In the genomic region with DNA sequence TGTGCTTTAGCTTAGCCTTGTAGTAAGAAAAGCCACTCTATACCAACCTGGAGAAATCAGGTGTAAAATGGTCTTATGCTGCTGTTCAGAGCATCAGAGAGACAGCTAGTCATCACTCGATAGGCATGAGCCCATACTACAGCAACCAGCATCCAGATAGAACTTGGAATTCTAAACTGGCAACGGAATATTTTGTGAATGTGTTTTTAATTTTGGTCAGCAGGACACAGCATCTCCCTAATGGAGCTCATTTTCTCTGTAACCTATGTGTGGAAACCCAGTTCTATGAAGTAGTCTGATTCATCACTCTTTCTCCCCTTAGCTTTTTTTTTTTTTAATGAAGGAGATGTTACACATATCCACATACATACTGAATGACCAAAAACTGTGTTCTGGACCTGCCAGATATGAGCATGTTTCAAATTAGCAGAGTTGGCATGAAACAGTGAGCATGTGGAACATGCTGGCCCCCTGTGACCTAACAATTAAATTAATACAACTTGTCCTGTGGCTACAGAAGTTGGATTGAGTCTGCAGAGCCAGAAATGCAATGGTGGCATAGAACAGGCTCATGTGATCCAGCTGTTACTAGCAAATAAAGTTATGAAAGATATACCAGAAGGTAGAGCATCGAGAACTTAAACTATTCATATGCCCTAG, we compare ENCODE assay signal across 32 mouse cellular contexts.
DNase-seq lines count a peak whose midpoint lies in the region; ATAC-seq and TF ChIP-seq lines count a peak whose summit lies in the region.
"Had no signal": no experiment of that assay in that cellular context is flagged by ENCODE, and none has a peak within 500 bp of the region (broad histone marks: within the 10 kb centered on the region; RNA-seq: fewer than 3 reads in every experiment).

No protein-coding gene starts in this region.

- no peak overlapping the region for H3K4me3 ChIP-seq in gastrocnemius, adult 2 months
- H3K4me3 ChIP-seq in embryonic facial prominence, embryonic 14.5 days (ENCODE audit: low read depth, low read length), result no peak overlapping the region
- H3K4me3 ChIP-seq: embryonic facial prominence, embryonic 12.5 days; forebrain, embryonic 10.5 days; forebrain, embryonic 13.5 days; heart, embryonic 10.5 days; heart, embryonic 13.5 days had no signal

- no peaks in the 10 kb centered on the region; the same call in 1 of the 2 replicates for H3K4me1 ChIP-seq in embryonic facial prominence, embryonic 14.5 days (ENCODE audit: control insufficient read depth, insufficient read depth, low read length)
- H3K4me1 ChIP-seq: embryonic facial prominence, embryonic 12.5 days; forebrain, embryonic 13.5 days; heart, embryonic 10.5 days; heart, embryonic 13.5 days had no signal

- peak overlapping the region; percentile 38 for H3K27ac ChIP-seq in gastrocnemius, adult 2 months
- no peak overlapping the region for H3K27ac ChIP-seq in embryonic facial prominence, embryonic 14.5 days (replicated peaks; ENCODE audit: low read depth, low read length)
- H3K27ac ChIP-seq: embryonic facial prominence, embryonic 12.5 days; forebrain, embryonic 10.5 days; forebrain, embryonic 13.5 days; heart, embryonic 10.5 days; heart, embryonic 13.5 days; hindbrain, embryonic 14.5 days; hindbrain, postnatal 0 days had no signal

- WGBS in embryonic facial prominence, embryonic 14.5 days, result 58% methylated on average over 3 of the region's 3 CpGs

- peak; percentile 59 to 63 for DNase-seq in cerebellum, postnatal 10 days
- no peak for DNase-seq in cerebellum, postnatal 36 days
- no peak for DNase-seq in gastrocnemius, adult 2 months
- no peak for DNase-seq in gastrocnemius, postnatal 14 days
- peak; percentile 75 for DNase-seq in 3T3-L1 (ENCODE audit: low read depth, low spot score)
- peak; percentile 41 for DNase-seq in embryonic facial prominence, embryonic 14.5 days (ENCODE audit: low spot score)
- DNase-seq in B cell, adult 2 months, result no peak
- DNase-seq: adrenal gland, postnatal 10 days; adrenal gland, postnatal 36 days; cerebellum, adult 11 months; cerebellum, adult 2 months; cerebellum, postnatal 25 days; embryo, embryonic 11 days; gastrocnemius, postnatal 10 days; heart, adult 18-20 months; heart, postnatal 14 days; heart, postnatal 4 days; kidney, adult 18-20 months; kidney, adult 9 months had no signal

- no peaks in the 10 kb centered on the region for H3K9me3 ChIP-seq in embryonic facial prominence, embryonic 14.5 days (ENCODE audit: control insufficient read depth, low read length)
- H3K9me3 ChIP-seq: embryonic facial prominence, embryonic 12.5 days; forebrain, embryonic 10.5 days; forebrain, embryonic 13.5 days; heart, embryonic 10.5 days; heart, embryonic 13.5 days had no signal

- TF ChIP-seq CTCF in gastrocnemius, adult 2 months (IDR thresholded peaks at IDR 0.05), result no peak

- intact Hi-C loops in gastrocnemius, adult 2 months (cut with DNase I), result no loop called here
- intact Hi-C loops in gastrocnemius, postnatal 14 days (cut with DNase I; ENCODE audit: low total_unique reads), result no loop called here

- H3K27me3 ChIP-seq in embryonic facial prominence, embryonic 14.5 days (replicated peaks; ENCODE audit: control insufficient read depth, insufficient read depth, low read length), result no peaks in the 10 kb centered on the region
- H3K27me3 ChIP-seq: embryonic facial prominence, embryonic 12.5 days; forebrain, embryonic 13.5 days; heart, embryonic 13.5 days had no signal

- H3K36me3 ChIP-seq in embryonic facial prominence, embryonic 14.5 days (ENCODE audit: control insufficient read depth, insufficient read depth, low read length), result no peaks in the 10 kb centered on the region
- H3K36me3 ChIP-seq: embryonic facial prominence, embryonic 12.5 days; forebrain, embryonic 10.5 days; heart, embryonic 10.5 days; heart, embryonic 13.5 days had no signal

- no peak for ATAC-seq in embryonic facial prominence, embryonic 14.5 days (ENCODE audit: low read depth)
- no peak for ATAC-seq in frontal cortex, adult (ENCODE audit: low TSS enrichment)
- ATAC-seq: activated CD4-positive, CD25-positive, alpha-beta regulatory T cell, adult 4 months; CD4-positive, CD25-positive, alpha-beta regulatory T cell, adult 4 months; forebrain, embryonic 13.5 days; forebrain, embryonic 16.5 days; hindbrain, postnatal 0 days; inflammation-experienced regulatory T-cells, adult 6 months; intestine, embryonic 16.5 days had no signal

- H3K4me2 ChIP-seq in embryonic facial prominence, embryonic 14.5 days (ENCODE audit: low read depth, low read length), result no peak overlapping the region
- H3K4me2 ChIP-seq: embryonic facial prominence, embryonic 12.5 days; forebrain, embryonic 13.5 days; heart, embryonic 13.5 days; hindbrain, embryonic 14.5 days had no signal

- H3K9ac ChIP-seq in embryonic facial prominence, embryonic 14.5 days (ENCODE audit: low read depth, low read length), result no peak overlapping the region
- H3K9ac ChIP-seq: embryonic facial prominence, embryonic 12.5 days; forebrain, embryonic 13.5 days; heart, embryonic 13.5 days; hindbrain, embryonic 14.5 days had no signal

Comparison
In these comparisons a context has a peak if more than half of its experiments do, and no peak if none do; other contexts are left out.
1. DNase-seq: peak in cerebellum, postnatal 10 days (2 of 2), 3T3-L1 (single experiment) and embryonic facial prominence, embryonic 14.5 days (single experiment); none in cerebellum, postnatal 36 days (0 of 2), gastrocnemius, adult 2 months (single experiment), gastrocnemius, postnatal 14 days (single experiment) and B cell, adult 2 months (0 of 2).